Mouse (Mus musculus): ENCODE results near the gene Tbc1d10a. TPM values are rescaled to one million over a fixed set of nuclear protein-coding genes. Genes with fewer than 3 reads are reported as not detected.

The Tbc1d10a gene
- total RNA-seq, 2 experiments from 2014 or later = 32.9 to 33.2 TPM

- intact Hi-C loops (cut with DNase I) = no loop called here
- DNase-seq (ENCODE audit: low spot score in 2 of 2) = no peak
Measured at GRCm38 (mm10) chr11:4207655-4208054, 21.1 kb downstream of the Tbc1d10a start.

- DNase-seq (ENCODE audit: low spot score in 2 of 2) = no peak
- intact Hi-C loops (cut with DNase I) = no loop called here
Measured at GRCm38 (mm10) chr11:4209556-4209955, 23.0 kb downstream of the Tbc1d10a start.

GRCm38 (mm10) chr11:4210786-4211185 lies 24.2 kb downstream of the Tbc1d10a start:
- intact Hi-C loops (cut with DNase I) = no loop called here
- no peak for DNase-seq (ENCODE audit: low spot score in 2 of 2)

GRCm38 (mm10) chr11:4213107-4213506 lies 26.5 kb downstream of the Tbc1d10a start:
- intact Hi-C loops (cut with DNase I) = no loop called here
- DNase-seq (ENCODE audit: low spot score in 2 of 2) = no peak

GRCm38 (mm10) chr11:4214572-4214971 lies 28.0 kb downstream of the Tbc1d10a start:
- DNase-seq (ENCODE audit: low spot score in 2 of 2) = no peak
- intact Hi-C loops (cut with DNase I) = no loop called here

- no peak for DNase-seq (ENCODE audit: low spot score in 2 of 2)
- intact Hi-C loops (cut with DNase I) = no loop called here
Measured at GRCm38 (mm10) chr11:4215061-4215460, 28.5 kb downstream of the Tbc1d10a start.

GRCm38 (mm10) chr11:4216248-4217000 lies 29.8 kb downstream of the Tbc1d10a start:
- peak in 1 of 2 experiments; percentile 45 for DNase-seq (ENCODE audit: low spot score in 2 of 2)
- intact Hi-C loops (cut with DNase I) = no loop called here

- intact Hi-C loops (cut with DNase I) = no loop called here
- peak; percentile 53 to 63 for DNase-seq (ENCODE audit: low spot score in 2 of 2)
Measured at GRCm38 (mm10) chr11:4217914-4218629, 31.5 kb downstream of the Tbc1d10a start, which contains the start of gene Castor1. Castor1 (plus strand) TSS chr11:4218225.

- intact Hi-C loops (cut with DNase I) = loop anchor here (1.0 kb wide), 1 partner anchor 83 kb away; the partner anchor contains the start of gene Rnf215
- DNase-seq (ENCODE audit: low spot score in 2 of 2) = no peak
Measured at GRCm38 (mm10) chr11:4218637-4219036, 32.0 kb downstream of the Tbc1d10a start.

- intact Hi-C loops (cut with DNase I) = loop anchor here (1.0 kb wide), 1 partner anchor 84 kb away; the partner anchor contains the start of gene Rnf215
Measured at GRCm38 (mm10) chr11:4219317-4219751, 32.7 kb downstream of the Tbc1d10a start.

GRCm38 (mm10) chr11:4219908-4220307 lies 33.3 kb downstream of the Tbc1d10a start:
- DNase-seq (ENCODE audit: low spot score in 2 of 2) = no peak

More at GRCm38 (mm10) chr11:4219317-4219751, 32.7 kb downstream of the Tbc1d10a start:
- peak; percentile 69 to 84 for DNase-seq (ENCODE audit: low spot score in 2 of 2)

GRCm38 (mm10) chr11:4220443-4221400 lies 34.1 kb downstream of the Tbc1d10a start:
- intact Hi-C loops (cut with DNase I) = loop anchor here (2.0 kb wide), 1 partner anchor 38 kb away; no protein-coding TSS in a partner anchor
- DNase-seq (ENCODE audit: low spot score in 2 of 2) = peak; percentile 62 to 71

More at GRCm38 (mm10) chr11:4219908-4220307, 33.3 kb downstream of the Tbc1d10a start:
- intact Hi-C loops (cut with DNase I) = loop anchor here (1.0 to 2.0 kb wide), 2 partner anchors 39 to 85 kb away; partner anchors contain the start of gene Rnf215

- DNase-seq (ENCODE audit: low spot score in 2 of 2) = no peak
- intact Hi-C loops (cut with DNase I) = no loop called here
Measured at GRCm38 (mm10) chr11:4222046-4222950, 35.7 kb downstream of the Tbc1d10a start.

GRCm38 (mm10) chr11:4223393-4224188 lies 37.0 kb downstream of the Tbc1d10a start:
- intact Hi-C loops (cut with DNase I) = no loop called here
- DNase-seq (ENCODE audit: low spot score in 2 of 2) = no peak

- no peak for DNase-seq (ENCODE audit: low spot score in 2 of 2)
- intact Hi-C loops (cut with DNase I) = no loop called here
Measured at GRCm38 (mm10) chr11:4224223-4224622, 37.6 kb downstream of the Tbc1d10a start.

- intact Hi-C loops (cut with DNase I) = no loop called here
Measured at GRCm38 (mm10) chr11:4226569-4227325, 40.2 kb downstream of the Tbc1d10a start.

GRCm38 (mm10) chr11:4228463-4228862 lies 41.9 kb downstream of the Tbc1d10a start:
- DNase-seq (ENCODE audit: low spot score in 2 of 2) = no peak
- intact Hi-C loops (cut with DNase I) = no loop called here

More at GRCm38 (mm10) chr11:4226569-4227325, 40.2 kb downstream of the Tbc1d10a start:
- no peak for DNase-seq (ENCODE audit: low spot score in 2 of 2)

All from left cerebral cortex, postnatal 14 days (tissue).